In the genomic region with DNA sequence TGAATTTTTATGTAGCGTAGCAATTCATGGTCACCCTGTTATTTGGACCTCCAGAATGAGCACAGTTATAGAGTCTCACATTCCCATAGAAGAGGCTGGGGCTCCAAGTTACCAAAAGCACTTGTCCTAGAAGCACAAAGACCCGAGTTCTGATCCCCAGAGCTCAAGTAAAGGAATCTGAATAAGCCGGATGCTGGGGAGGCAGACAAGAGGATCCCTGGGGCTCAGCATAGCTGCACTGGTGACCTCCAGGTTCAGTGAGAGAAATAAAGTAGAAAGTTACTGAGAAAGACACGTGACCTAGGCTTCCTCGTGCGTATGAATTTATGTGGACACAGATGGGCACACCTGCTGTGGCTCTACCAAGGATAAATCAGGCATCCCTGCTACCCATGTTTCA, we compare ENCODE assay signal across 22 mouse cellular contexts. TPM values are rescaled to one million over a fixed set of nuclear protein-coding genes. Genes with fewer than 3 reads are reported as not detected.
DNase-seq lines count a peak whose midpoint lies in the region; ATAC-seq and TF ChIP-seq lines count a peak whose summit lies in the region.
"Had no signal": no experiment of that assay in that cellular context is flagged by ENCODE, and none has a peak within 500 bp of the region (broad histone marks: within the 10 kb centered on the region; RNA-seq: fewer than 3 reads in every experiment).

No protein-coding gene starts in this region.

- no peak overlapping the region for H3K4me3 ChIP-seq in intestine, embryonic 14.5 days (ENCODE audit: low read depth, low read length)
- no peak overlapping the region for H3K4me3 ChIP-seq in intestine, embryonic 15.5 days (replicated peaks)
- peak overlapping the region; percentile 94; the same call in 1 of the 2 replicates for H3K4me3 ChIP-seq in E14TG2a.4 (replicated peaks; ENCODE audit: low read length)
- H3K4me3 ChIP-seq: forebrain, embryonic 13.5 days; hindbrain, embryonic 10.5 days; hindbrain, embryonic 13.5 days had no signal

- no peaks in the 10 kb centered on the region for H3K27me3 ChIP-seq in intestine, embryonic 14.5 days (replicated peaks; ENCODE audit: control insufficient read depth, insufficient read depth, low read length)
- no peaks in the 10 kb centered on the region for H3K27me3 ChIP-seq in intestine, embryonic 15.5 days (replicated peaks)
- no peaks in the 10 kb centered on the region for H3K27me3 ChIP-seq in E14TG2a.4 (ENCODE audit: insufficient read depth, low read length)
- H3K27me3 ChIP-seq: forebrain, embryonic 13.5 days; hindbrain, embryonic 13.5 days had no signal

- no peaks in the 10 kb centered on the region for H3K9me3 ChIP-seq in intestine, embryonic 14.5 days (ENCODE audit: control insufficient read depth, low read length)
- no peaks in the 10 kb centered on the region for H3K9me3 ChIP-seq in intestine, embryonic 15.5 days
- no peaks in the 10 kb centered on the region for H3K9me3 ChIP-seq in E14TG2a.4 (ENCODE audit: low read length)
- H3K9me3 ChIP-seq: forebrain, embryonic 10.5 days; forebrain, embryonic 13.5 days; hindbrain, embryonic 10.5 days; hindbrain, embryonic 13.5 days had no signal

- WGBS in intestine, embryonic 14.5 days: 72% methylated on average over 6 of the region's 6 CpGs
- 74% methylated on average over 6 of the region's 6 CpGs for WGBS in intestine, embryonic 15.5 days

- H3K9ac ChIP-seq in intestine, embryonic 14.5 days (ENCODE audit: low read length): no peak overlapping the region
- no peak overlapping the region for H3K9ac ChIP-seq in intestine, embryonic 15.5 days
- H3K9ac ChIP-seq: forebrain, embryonic 13.5 days; hindbrain, embryonic 13.5 days had no signal

- no peak for ATAC-seq in intestine, embryonic 14.5 days (replicated peaks; ENCODE audit: low FRiP score, low TSS enrichment, low read depth)
- no peak for ATAC-seq in intestine, embryonic 15.5 days
- ATAC-seq: activated CD4-positive, CD25-positive, alpha-beta regulatory T cell, adult 4 months; forebrain, embryonic 13.5 days; forebrain, embryonic 16.5 days; hindbrain, embryonic 16.5 days; intestine, postnatal 0 days had no signal

- H3K36me3 ChIP-seq in intestine, embryonic 14.5 days (ENCODE audit: control insufficient read depth, insufficient read depth, low read length): no peaks in the 10 kb centered on the region
- H3K36me3 ChIP-seq in intestine, embryonic 15.5 days: no peaks in the 10 kb centered on the region
- peaks cover 7% of the 10 kb centered on the region for H3K36me3 ChIP-seq in E14TG2a.4 (ENCODE audit: insufficient read depth, low read length)
- H3K36me3 ChIP-seq: forebrain, embryonic 10.5 days; hindbrain, embryonic 10.5 days; hindbrain, embryonic 13.5 days had no signal

- H3K4me1 ChIP-seq in intestine, embryonic 14.5 days (replicated peaks; ENCODE audit: control insufficient read depth, insufficient read depth, low read length): peaks cover 20% of the 10 kb centered on the region
- H3K4me1 ChIP-seq in intestine, embryonic 15.5 days (replicated peaks): peaks cover 32% of the 10 kb centered on the region
- peaks cover 66% of the 10 kb centered on the region for H3K4me1 ChIP-seq in E14TG2a.4 (replicated peaks; ENCODE audit: low read depth, low read length)

- TF ChIP-seq CTCF in E14TG2a.4 (conservative IDR thresholded peaks at IDR 0.05; ENCODE audit: low read length): no peak

- no peak overlapping the region for H3K27ac ChIP-seq in intestine, embryonic 14.5 days (ENCODE audit: low read depth)
- no peak overlapping the region for H3K27ac ChIP-seq in intestine, embryonic 15.5 days
- H3K27ac ChIP-seq: forebrain, embryonic 10.5 days; forebrain, embryonic 13.5 days; hindbrain, embryonic 10.5 days; hindbrain, embryonic 13.5 days had no signal

- peak; percentile 46 for DNase-seq in cerebellum, adult 9-10 months
- DNase-seq in cerebellum, postnatal 4 days (ENCODE audit: low spot score in 2 of 2): no peak
- DNase-seq in intestine, embryonic 14.5 days (ENCODE audit: low spot score): peak; percentile 41
- no peak for DNase-seq in liver
- DNase-seq: adrenal gland, adult 8-10 months; adrenal gland, postnatal 25 days; cerebellum, adult 11-12 months; cerebellum, adult 8-10 months; cerebellum, postnatal 14 days; gastrocnemius, postnatal 10 days; gastrocnemius, postnatal 36 days had no signal

- H3K4me2 ChIP-seq in intestine, embryonic 14.5 days (ENCODE audit: low read length): no peak overlapping the region
- H3K4me2 ChIP-seq in intestine, embryonic 15.5 days (replicated peaks): no peak overlapping the region
- H3K4me2 ChIP-seq: forebrain, embryonic 13.5 days; heart, embryonic 11.5 days; hindbrain, embryonic 13.5 days had no signal

RNA-seq across cellular contexts. Expression of a gene that starts 1.7 kb away (rescaled TPM):
- polyA plus RNA-seq in intestine, embryonic 14.5 days (2014; fragmentation: Nextera tagmentation; extraction: Ambion mirVana): 7.9 and 9.5 TPM in 2 replicates
- 14.3 and 15.9 TPM in 2 replicates for polyA plus RNA-seq in intestine, embryonic 15.5 days (2015; fragmentation: Nextera tagmentation; extraction: Ambion mirVana)

RNA-seq across cellular contexts. Expression of a gene that starts 14.8 kb away (rescaled TPM):
- polyA plus RNA-seq in intestine, embryonic 14.5 days (2014; fragmentation: Nextera tagmentation; extraction: Ambion mirVana): 48.2 and 51.3 TPM in 2 replicates
- 36.7 and 37.6 TPM in 2 replicates for polyA plus RNA-seq in intestine, embryonic 15.5 days (2015; fragmentation: Nextera tagmentation; extraction: Ambion mirVana)
- polyA plus RNA-seq: activated CD4-positive, CD25-positive, alpha-beta regulatory T cell, adult 4 months had no signal

RNA-seq across cellular contexts. Expression of a gene that starts 20.9 kb away (rescaled TPM):
- 73.3 and 77.7 TPM in 2 replicates for polyA plus RNA-seq in intestine, embryonic 14.5 days (2014; fragmentation: Nextera tagmentation; extraction: Ambion mirVana)
- 63.9 and 64.8 TPM in 2 replicates for polyA plus RNA-seq in intestine, embryonic 15.5 days (2015; fragmentation: Nextera tagmentation; extraction: Ambion mirVana)

RNA-seq across cellular contexts. Expression of a gene that starts 27.6 kb away (rescaled TPM):
- polyA plus RNA-seq in intestine, embryonic 14.5 days (2014; fragmentation: Nextera tagmentation; extraction: Ambion mirVana): 118 and 122 TPM in 2 replicates
- 117 and 120 TPM in 2 replicates for polyA plus RNA-seq in intestine, embryonic 15.5 days (2015; fragmentation: Nextera tagmentation; extraction: Ambion mirVana)

RNA-seq across cellular contexts. Expression of a gene that starts 40.6 kb away (rescaled TPM):
- polyA plus RNA-seq in intestine, embryonic 14.5 days (2014; fragmentation: Nextera tagmentation; extraction: Ambion mirVana): 8.9 and 10.6 TPM in 2 replicates
- polyA plus RNA-seq in intestine, embryonic 15.5 days (2015; fragmentation: Nextera tagmentation; extraction: Ambion mirVana): 7.8 and 8.5 TPM in 2 replicates

Comparison
In these comparisons a context has a peak if more than half of its experiments do, and no peak if none do; other contexts are left out.
1. DNase-seq: peak in cerebellum, adult 9-10 months (single experiment) and intestine, embryonic 14.5 days (single experiment); none in cerebellum, postnatal 4 days (0 of 2) and liver (single experiment).